Mouse (Mus musculus) spleen, embryonic (tissue): ENCODE measurements around the gene AC141477.1.

ENCODE experiments used
- CTCF ChIA-PET: fragments of 350-600 bp; sonication (Branson Sonifier 250); formaldehyde crosslinking; loops from one replicate; lab custom pipeline; 2022; lab: Charles Lee

Gene AC141477.1

GRCm38 (mm10) chr10:76440281-76440680, at the start of gene AC141477.1:
Gene AC141477.1, minus strand, starts transcription at chr10:76440444.
- CTCF ChIA-PET: interaction anchor here (0.6 kb wide), 1 partner anchor 368 kb away, joined by 4 read pairs; no protein-coding TSS in a partner anchor

- CTCF ChIA-PET: no interaction called here
Measured at GRCm38 (mm10) chr10:76489205-76489604, 49.0 kb upstream of the AC141477.1 start.

GRCm38 (mm10) chr10:76488265-76488664, 48.0 kb upstream of the AC141477.1 start:
- CTCF ChIA-PET: no interaction called here

GRCm38 (mm10) chr10:76486302-76486701, 46.1 kb upstream of the AC141477.1 start:
- CTCF ChIA-PET: no interaction called here

GRCm38 (mm10) chr10:76481480-76481879, 41.2 kb upstream of the AC141477.1 start:
- CTCF ChIA-PET: no interaction called here

GRCm38 (mm10) chr10:76480851-76481250, 40.6 kb upstream of the AC141477.1 start:
- CTCF ChIA-PET: no interaction called here

- CTCF ChIA-PET: no interaction called here
Measured at GRCm38 (mm10) chr10:76473759-76474158, 33.5 kb upstream of the AC141477.1 start.

- CTCF ChIA-PET: no interaction called here
Measured at GRCm38 (mm10) chr10:76468203-76469162, 28.2 kb upstream of the AC141477.1 start, which contains the start of the genes Mcm3ap and Ybey. Gene Mcm3ap, plus strand, starts transcription at chr10:76468927. Gene Ybey, minus strand, starts transcription at chr10:76469114.

- CTCF ChIA-PET: no interaction called here
Measured at GRCm38 (mm10) chr10:76462721-76463120, 22.5 kb upstream of the AC141477.1 start.

- CTCF ChIA-PET: no interaction called here
Measured at GRCm38 (mm10) chr10:76462312-76462711, 22.1 kb upstream of the AC141477.1 start.

GRCm38 (mm10) chr10:76461255-76461654, 21.0 kb upstream of the AC141477.1 start:
- CTCF ChIA-PET: no interaction called here

GRCm38 (mm10) chr10:76455289-76455688, 15.0 kb upstream of the AC141477.1 start:
- CTCF ChIA-PET: no interaction called here

- CTCF ChIA-PET: no interaction called here
Measured at GRCm38 (mm10) chr10:76448851-76449250, 8.6 kb upstream of the AC141477.1 start, which contains the start of gene 2610028H24Rik. Gene 2610028H24Rik, plus strand, starts transcription at chr10:76449081.

- CTCF ChIA-PET: no interaction called here
Measured at GRCm38 (mm10) chr10:76447406-76448229, 7.4 kb upstream of the AC141477.1 start.

GRCm38 (mm10) chr10:76445996-76446681, 5.9 kb upstream of the AC141477.1 start:
- CTCF ChIA-PET: no interaction called here

GRCm38 (mm10) chr10:76442178-76443088, 2.2 kb upstream of the AC141477.1 start, which contains the start of gene Pcnt:
Gene Pcnt, minus strand, starts transcription at chr10:76442786.
- CTCF ChIA-PET: interaction anchor here (0.6 to 0.7 kb wide), 2 partner anchors 57 to 1929 kb away, joined by 3 to 5 read pairs; no protein-coding TSS in a partner anchor

GRCm38 (mm10) chr10:76439107-76439890, 945 bp downstream of the AC141477.1 start:
- CTCF ChIA-PET: no interaction called here

GRCm38 (mm10) chr10:76433925-76434324, 6.3 kb downstream of the AC141477.1 start:
- CTCF ChIA-PET: no interaction called here

- CTCF ChIA-PET: interaction anchor here (0.6 kb wide), 1 partner anchor 319 kb away, joined by 4 read pairs; no protein-coding TSS in a partner anchor
Measured at GRCm38 (mm10) chr10:76425674-76426073, 14.6 kb downstream of the AC141477.1 start.
